Mouse (Mus musculus) myocyte (in vitro differentiated cells): ENCODE measurements around the gene Olfr1279. TPM values are rescaled to one million over a fixed set of nuclear protein-coding genes. Genes with fewer than 3 reads are reported as not detected.
"Not testable (repeated sequence)": the region's sequence is repeated elsewhere in the genome, so short reads cannot be mapped to it uniquely, and the experiment has no call there.

ENCODE experiments used
- H3K27me3 ChIP-seq: one replicate; pipeline ENCODE4 v1.6.1; 2011; ENCODE audit not compliant: control insufficient read depth, insufficient read depth, insufficient read length
- H3K36me3 ChIP-seq: one replicate; pipeline ENCODE4 v1.6.1; 2011; ENCODE audit not compliant: control insufficient read depth, insufficient read depth
- H3K4me2 ChIP-seq: one replicate; pipeline ENCODE4 v1.6.1; 2011; ENCODE audit warnings: low read depth, control low read depth
- H3K4me3 ChIP-seq: one replicate; pipeline ENCODE4 v1.5.1; 2011; ENCODE audit warnings: mild to moderate bottlenecking, control low read depth, moderate library complexity
- H3K79me2 ChIP-seq: one replicate; pipeline ENCODE4 v1.6.1; 2011; ENCODE audit not compliant: control insufficient read depth, insufficient read depth
- H3ac ChIP-seq: one replicate; pipeline ENCODE4 v1.6.1; 2011; ENCODE audit not compliant: control insufficient read depth, insufficient read length
- CEBPB ChIP-seq: IDR thresholded peaks from 2 replicates; pipeline ENCODE4 v1.6.1; 2011; ENCODE audit warnings: mild to moderate bottlenecking, moderate library complexity; ENCODE audit not compliant: poor library complexity, insufficient read depth, severe bottlenecking
- E2F4 ChIP-seq: IDR thresholded peaks from one replicate; pipeline ENCODE4 v1.6.1; 2011; ENCODE audit warnings: mild to moderate bottlenecking, control low read depth, moderate library complexity; ENCODE audit not compliant: insufficient read depth
- MAX ChIP-seq: IDR thresholded peaks from one replicate; pipeline ENCODE4 v1.6.1; 2011; ENCODE audit warnings: low read depth, mild to moderate bottlenecking, control low read depth
- MYOD1 ChIP-seq, 3 experiments: IDR thresholded peaks; one replicate each; pipeline ENCODE4 v1.6.1; 2011; ENCODE audit warnings: control low read depth in 2 of 3, low read depth in 2 of 3, mild to moderate bottlenecking in 2 of 3, moderate library complexity in 1 of 3; ENCODE audit not compliant: insufficient read length in 2 of 3, control insufficient read depth in 1 of 3
- MYOG ChIP-seq, 3 experiments: IDR thresholded peaks; one replicate each; pipeline ENCODE4 v1.6.1; 2011; ENCODE audit warnings: control low read depth in 2 of 3, low read depth in 2 of 3, mild to moderate bottlenecking in 2 of 3; ENCODE audit not compliant: insufficient read length in 2 of 3, control insufficient read depth in 1 of 3, insufficient read depth in 1 of 3
- POLR2A ChIP-seq: IDR thresholded peaks from one replicate; pipeline ENCODE4 v1.6.1; 2011; ENCODE audit warnings: low read depth, mild to moderate bottlenecking, control low read depth, moderate library complexity; ENCODE audit not compliant: insufficient read length
- POLR2AphosphoS2 ChIP-seq: IDR thresholded peaks from one replicate; pipeline ENCODE4 v1.6.1; 2011; ENCODE audit warnings: low read depth, control low read depth; ENCODE audit not compliant: insufficient read length
- REST ChIP-seq: IDR thresholded peaks from one replicate; pipeline ENCODE4 v1.6.1; 2011; ENCODE audit warnings: mild to moderate bottlenecking, control low read depth, moderate library complexity; ENCODE audit not compliant: insufficient read depth, insufficient read length
- SRF ChIP-seq: IDR thresholded peaks from one replicate; pipeline ENCODE4 v1.6.1; 2011; ENCODE audit warnings: low read depth; ENCODE audit not compliant: control insufficient read depth, insufficient read length
- TCF12 ChIP-seq: IDR thresholded peaks from one replicate; pipeline ENCODE4 v1.6.1; 2011; ENCODE audit warnings: mild to moderate bottlenecking, control low read depth; ENCODE audit not compliant: poor library complexity, insufficient read depth, severe bottlenecking
- TCF3 ChIP-seq: IDR thresholded peaks from one replicate; pipeline ENCODE4 v1.6.1; 2011; ENCODE audit warnings: low read depth, control low read depth; ENCODE audit not compliant: insufficient read length
- USF1 ChIP-seq: IDR thresholded peaks from one replicate; pipeline ENCODE4 v1.6.1; 2011; ENCODE audit warnings: low read depth, mild to moderate bottlenecking, control low read depth, moderate library complexity
- polyA plus RNA-seq: library from polyadenylated mRNA; unstranded; fragments of >200 nt; fragmentation: generic; extraction: Trizol; gene quantifications from one replicate; pipeline ENCODE4 v1.2.1, GENCODE M21; 2012; ENCODE audit warnings: missing spikeins

Olfr1279 gene
- polyA plus RNA-seq, 1 experiment = not detected

GRCm38 (mm10) chr2:111313717-111314116 is 13.3 kb downstream of the Olfr1279 start, which contains the start of gene Olfr1280:
Gene Olfr1280, plus strand, starts transcription at chr2:111314017.
- Histone ChIP-seq H3K79me2 (no peaks in the 10 kb centered on the region), H3K4me3 (no peak within 1 kb of the TSS), H3K4me2 (no peak within 1 kb of the TSS), H3K36me3 (no peaks in the 10 kb centered on the region), H3ac (no peak within 1 kb of the TSS), H3K27me3 (no peaks in the 10 kb centered on the region)
- no peak for TF ChIP-seq REST
- TF ChIP-seq MYOD1 (IDR thresholded peaks at IDR 0.05; ENCODE audit: control insufficient read depth in 1 of 3, insufficient read length in 2 of 3, low read depth in 2 of 3) = no peak
- TF ChIP-seq CEBPB = no peak
- TF ChIP-seq MYOG (IDR thresholded peaks at IDR 0.05; ENCODE audit: control insufficient read depth in 1 of 3, insufficient read depth in 1 of 3, insufficient read length in 2 of 3, low read depth in 2 of 3) = no peak
- TF ChIP-seq E2F4 = no peak

GRCm38 (mm10) chr2:111326220-111326619 is 25.8 kb downstream of the Olfr1279 start, which contains the start of gene Olfr1281:
Gene Olfr1281, plus strand, starts transcription at chr2:111326520.
- TF ChIP-seq MYOD1 (IDR thresholded peaks at IDR 0.05; ENCODE audit: control insufficient read depth in 1 of 3, insufficient read length in 2 of 3, low read depth in 2 of 3) (no peak), TCF12 (no peak), MYOG (IDR thresholded peaks at IDR 0.05; ENCODE audit: control insufficient read depth in 1 of 3, insufficient read depth in 1 of 3, insufficient read length in 2 of 3, low read depth in 2 of 3) (no peak), USF1 (no peak), CEBPB (no peak), POLR2AphosphoS2 (no peak), POLR2A (no peak), SRF (no peak), MAX (no peak), TCF3 (no peak), REST (no peak), E2F4 (no peak)
- H3K27me3 ChIP-seq = no peaks in the 10 kb centered on the region
- H3K79me2 ChIP-seq = no peaks in the 10 kb centered on the region
- H3K36me3 ChIP-seq = no peaks in the 10 kb centered on the region
- H3ac ChIP-seq = no peak within 1 kb of the TSS
- no peak within 1 kb of the TSS for H3K4me2 ChIP-seq
- no peak within 1 kb of the TSS for H3K4me3 ChIP-seq

- H3ac ChIP-seq, H3K79me2 ChIP-seq, H3K4me3 ChIP-seq, H3K36me3 ChIP-seq, H3K27me3 ChIP-seq, H3K4me2 ChIP-seq: not testable (repeated sequence)
These were observed 33.3 kb downstream of the Olfr1279 start for GRCm38 (mm10) chr2:111333721-111334120.

GRCm38 (mm10) chr2:111335976-111336375 is 35.5 kb downstream of the Olfr1279 start, which contains the start of gene Olfr1282:
Gene Olfr1282, minus strand, starts transcription at chr2:111336076.
- no peak within 1 kb of the TSS for H3K4me2 ChIP-seq
- H3K4me3 ChIP-seq = no peak within 1 kb of the TSS
- no peaks in the 10 kb centered on the region for H3K27me3 ChIP-seq
- H3ac ChIP-seq = no peak within 1 kb of the TSS
- no peaks in the 10 kb centered on the region for H3K36me3 ChIP-seq
- H3K79me2 ChIP-seq = no peaks in the 10 kb centered on the region
- TF ChIP-seq MYOD1 (IDR thresholded peaks at IDR 0.05; ENCODE audit: control insufficient read depth in 1 of 3, insufficient read length in 2 of 3, low read depth in 2 of 3) = no peak
- no peak for TF ChIP-seq MYOG (IDR thresholded peaks at IDR 0.05; ENCODE audit: control insufficient read depth in 1 of 3, insufficient read depth in 1 of 3, insufficient read length in 2 of 3, low read depth in 2 of 3)
- TF ChIP-seq POLR2A = no peak
- no peak for TF ChIP-seq TCF12
- TF ChIP-seq TCF3 = no peak
- TF ChIP-seq SRF = no peak
- no peak for TF ChIP-seq CEBPB
- TF ChIP-seq MAX = no peak
- no peak for TF ChIP-seq REST
- no peak for TF ChIP-seq USF1

Other genes with a start within 250 kb of the Olfr1279 start
- gene Gm13941, start 194.7 kb upstream of the Olfr1279 start, polyA plus RNA-seq = not detected
- not detected for gene Gm15130, start 147.7 kb upstream of the Olfr1279 start, polyA plus RNA-seq
- gene 4930430A15Rik, start 71.0 kb upstream of the Olfr1279 start, polyA plus RNA-seq = not detected
- gene Olfr1275, start 65.3 kb upstream of the Olfr1279 start, polyA plus RNA-seq = not detected
- not detected for gene Olfr1276, start 46.1 kb upstream of the Olfr1279 start, polyA plus RNA-seq
- not detected for gene Olfr1277, start 26.5 kb upstream of the Olfr1279 start, polyA plus RNA-seq
- not detected for gene Olfr1278, start 10.5 kb upstream of the Olfr1279 start, polyA plus RNA-seq
- gene Olfr1280, start 13.4 kb downstream of the Olfr1279 start, polyA plus RNA-seq = not detected
- not detected for gene Olfr1281, start 25.9 kb downstream of the Olfr1279 start, polyA plus RNA-seq
- not detected for gene Olfr1282, start 35.4 kb downstream of the Olfr1279 start, polyA plus RNA-seq
- gene Olfr1283, start 66.2 kb downstream of the Olfr1279 start, polyA plus RNA-seq = not detected
- gene Olfr1284, start 74.9 kb downstream of the Olfr1279 start, polyA plus RNA-seq = not detected
- gene Olfr1286, start 122.5 kb downstream of the Olfr1279 start, polyA plus RNA-seq = not detected
- not detected for gene Olfr1287, start 148.5 kb downstream of the Olfr1279 start, polyA plus RNA-seq
- not detected for gene Olfr1288, start 173.5 kb downstream of the Olfr1279 start, polyA plus RNA-seq
- gene Olfr1289, start 180.2 kb downstream of the Olfr1279 start, polyA plus RNA-seq = not detected
- not detected for gene Olfr1290, start 193.2 kb downstream of the Olfr1279 start, polyA plus RNA-seq
- gene Olfr1291-ps1, start 196.5 kb downstream of the Olfr1279 start, polyA plus RNA-seq = not detected
- gene Olfr1293-ps, start 224.6 kb downstream of the Olfr1279 start, polyA plus RNA-seq = not detected
- gene Olfr1294, start 239.7 kb downstream of the Olfr1279 start, polyA plus RNA-seq = not detected